Mouse (Mus musculus) heart, embryonic 16.5 days (tissue): Measurements from ENCODE around the gene Hvcn1. TPM values are rescaled to one million over a fixed set of nuclear protein-coding genes. Genes with fewer than 3 reads are reported as not detected.
"Not testable (repeated sequence)": the region's sequence is repeated elsewhere in the genome, so short reads cannot be mapped to it uniquely, and the experiment has no call there.

Experiments used
- ATAC-seq: fragments of 200-750 bp; cut with Nextera tagmentation; replicated peaks from 2 replicates; pipeline ENCODE4 v1.8.0; 2017; ENCODE audit warnings: moderate number of reproducible peaks; ENCODE audit not compliant: insufficient read depth, low FRiP score; ENCODE audit errors: extremely low read depth
- H3K27ac ChIP-seq: fragments of 300-500 bp; sonication (generic); 2 replicates; pipeline ENCODE4 v1.5.1; 2014; ENCODE audit warnings: mild to moderate bottlenecking, low read length, control low read depth, moderate library complexity
- H3K27me3 ChIP-seq: fragments of 300-500 bp; sonication (generic); 2 replicates; pipeline ENCODE4 v1.6.1; 2014; ENCODE audit warnings: low read length, mixed read lengths; ENCODE audit not compliant: control insufficient read depth, insufficient read depth
- H3K36me3 ChIP-seq: fragments of 300-500 bp; sonication (generic); 2 replicates; pipeline ENCODE4 v1.6.1; 2014; ENCODE audit not compliant: control insufficient read depth, insufficient read depth
- H3K4me1 ChIP-seq: fragments of 300-500 bp; sonication (generic); 2 replicates; pipeline ENCODE4 v1.6.1; 2014; ENCODE audit warnings: low read length, mixed read lengths; ENCODE audit not compliant: control insufficient read depth, insufficient read depth
- H3K4me2 ChIP-seq: fragments of 300-500 bp; sonication (generic); 2 replicates; pipeline ENCODE4 v1.6.1; 2014; ENCODE audit warnings: low read depth, mild to moderate bottlenecking, control low read depth, low read length
- H3K4me3 ChIP-seq: fragments of 300-500 bp; sonication (generic); 2 replicates; pipeline ENCODE4 v1.5.1; 2014; ENCODE audit warnings: mild to moderate bottlenecking, control low read depth, low read length
- H3K9ac ChIP-seq: fragments of 300-500 bp; sonication (generic); 2 replicates; pipeline ENCODE4 v1.6.1; 2014; ENCODE audit warnings: low read length, control low read depth
- H3K9me3 ChIP-seq: fragments of 300-500 bp; sonication (generic); replicated peaks from 2 replicates; pipeline ENCODE4 v1.6.1; 2016; ENCODE audit warnings: low read length; ENCODE audit not compliant: control insufficient read depth
- WGBS: fragments of 180-500 bp; shearing (Covaris S2); extraction: QIAGEN DNeasy Blood & Tissue Kit; methylation state at CpG from one replicate; pipeline ENCODE4 v1.1.7; 2014; 5-methylcytosine and 5-hydroxymethylcytosine counted together
- polyA plus RNA-seq: library from polyadenylated mRNA; unstranded; fragments of >200 nt; fragmentation: Nextera tagmentation; extraction: Ambion mirVana; gene quantifications from 2 replicates; pipeline ENCODE4 v1.2.1, GENCODE M21; 2015

Hvcn1 gene
- polyA plus RNA-seq, 1 experiment from 2014 or later = 5.7 TPM

GRCm38 (mm10) chr5:122212820-122213219 lies 6.2 kb downstream of the Hvcn1 start:
- H3K27me3 ChIP-seq, H3K36me3 ChIP-seq, H3K4me1 ChIP-seq, H3K27ac ChIP-seq, H3K9me3 ChIP-seq, ATAC-seq, H3K9ac ChIP-seq, H3K4me3 ChIP-seq, H3K4me2 ChIP-seq: not testable (repeated sequence)
- WGBS = 87% methylated on average over 1 of the region's 1 CpGs

- H3K36me3 ChIP-seq = no peaks in the 10 kb centered on the region
- no peak overlapping the region for H3K4me3 ChIP-seq
- H3K9me3 ChIP-seq = no peaks in the 10 kb centered on the region
- peaks cover 8% of the 10 kb centered on the region for H3K4me1 ChIP-seq
- H3K4me2 ChIP-seq = no peak overlapping the region
- H3K27me3 ChIP-seq = no peaks in the 10 kb centered on the region
- no peak overlapping the region for H3K27ac ChIP-seq
- H3K9ac ChIP-seq = no peak overlapping the region
- 92% methylated on average over 6 of the region's 6 CpGs for WGBS
- no peak for ATAC-seq
These were observed 7.3 kb downstream of the Hvcn1 start for GRCm38 (mm10) chr5:122213861-122214260.

GRCm38 (mm10) chr5:122217636-122218035 lies 11.0 kb downstream of the Hvcn1 start:
- Histone ChIP-seq H3K4me3 (no peak overlapping the region), H3K9me3 (no peaks in the 10 kb centered on the region), H3K27me3 (no peaks in the 10 kb centered on the region), H3K27ac (no peak overlapping the region), H3K4me2 (no peak overlapping the region), H3K4me1 (peaks cover 5% of the 10 kb centered on the region; the same call in 1 of the 2 replicates), H3K36me3 (no peaks in the 10 kb centered on the region), H3K9ac (no peak overlapping the region)
- no peak for ATAC-seq
- WGBS = 89% methylated on average over 6 of the region's 6 CpGs

- Histone ChIP-seq H3K9me3 (no peaks in the 10 kb centered on the region), H3K4me1 (peaks cover 5% of the 10 kb centered on the region; the same call in 1 of the 2 replicates), H3K4me3 (no peak overlapping the region), H3K36me3 (no peaks in the 10 kb centered on the region), H3K27ac (no peak overlapping the region), H3K4me2 (no peak overlapping the region), H3K27me3 (no peaks in the 10 kb centered on the region), H3K9ac (no peak overlapping the region)
- no peak for ATAC-seq
- WGBS = 77% methylated on average over 12 of the region's 12 CpGs
These were observed 11.7 kb downstream of the Hvcn1 start for GRCm38 (mm10) chr5:122218109-122218905.

- no peak overlapping the region for H3K27ac ChIP-seq
- H3K9me3 ChIP-seq = no peaks in the 10 kb centered on the region
- no peaks in the 10 kb centered on the region for H3K27me3 ChIP-seq
- no peak overlapping the region for H3K4me3 ChIP-seq
- ATAC-seq = no peak
- peaks cover 5% of the 10 kb centered on the region; the same call in 1 of the 2 replicates for H3K4me1 ChIP-seq
- no peak overlapping the region for H3K4me2 ChIP-seq
- WGBS = 69% methylated on average over 7 of the region's 7 CpGs
- H3K36me3 ChIP-seq = no peaks in the 10 kb centered on the region
- H3K9ac ChIP-seq = no peak overlapping the region
These were observed 12.3 kb downstream of the Hvcn1 start for GRCm38 (mm10) chr5:122218928-122219327.

- Histone ChIP-seq H3K4me1 (peaks cover 5% of the 10 kb centered on the region; the same call in 1 of the 2 replicates), H3K9ac (no peak overlapping the region), H3K4me2 (no peak overlapping the region), H3K9me3 (no peaks in the 10 kb centered on the region), H3K27me3 (no peaks in the 10 kb centered on the region), H3K27ac (no peak overlapping the region), H3K4me3 (no peak overlapping the region), H3K36me3 (no peaks in the 10 kb centered on the region)
- 52% methylated on average over 18 of the region's 18 CpGs for WGBS
- peak; percentile 42; the same call in 1 of the 2 replicates for ATAC-seq
These were observed 13.3 kb downstream of the Hvcn1 start for GRCm38 (mm10) chr5:122219655-122220629.

GRCm38 (mm10) chr5:122221085-122221484 lies 14.5 kb downstream of the Hvcn1 start:
- 90% methylated on average over 4 of the region's 4 CpGs for WGBS

GRCm38 (mm10) chr5:122224291-122224690 lies 17.7 kb downstream of the Hvcn1 start:
- Histone ChIP-seq H3K9me3 (peaks cover 8% of the 10 kb centered on the region), H3K27me3 (no peaks in the 10 kb centered on the region), H3K4me3 (no peak overlapping the region), H3K27ac (no peak overlapping the region), H3K4me2 (no peak overlapping the region), H3K4me1 (peaks cover 5% of the 10 kb centered on the region; the same call in 1 of the 2 replicates), H3K9ac (no peak overlapping the region), H3K36me3 (no peaks in the 10 kb centered on the region)
- ATAC-seq = no peak
- WGBS = 86% methylated on average over 2 of the region's 2 CpGs

More at GRCm38 (mm10) chr5:122221085-122221484, 14.5 kb downstream of the Hvcn1 start:
- H3K9ac ChIP-seq = no peak overlapping the region
- no peak overlapping the region for H3K4me3 ChIP-seq
- no peak for ATAC-seq
- H3K9me3 ChIP-seq = no peaks in the 10 kb centered on the region
- H3K4me2 ChIP-seq = no peak overlapping the region
- no peaks in the 10 kb centered on the region for H3K27me3 ChIP-seq
- H3K27ac ChIP-seq = no peak overlapping the region
- peaks cover 5% of the 10 kb centered on the region; the same call in 1 of the 2 replicates for H3K4me1 ChIP-seq
- no peaks in the 10 kb centered on the region for H3K36me3 ChIP-seq
